Mouse (Mus musculus) liver, postnatal 0 days (tissue): Measurements from ENCODE around the gene Wdr25.

Experiments
- CTCF ChIP-seq: sonication (generic); IDR thresholded peaks from 2 replicates; pipeline ENCODE4 v1.5.1; 2016; ENCODE audit warnings: antibody characterized with exemption, low read depth
- EP300 ChIP-seq: IDR thresholded peaks from 2 replicates; pipeline ENCODE4 v1.6.1; 2016; ENCODE audit warnings: antibody characterized with exemption, low read depth, mild to moderate bottlenecking

DNA sequence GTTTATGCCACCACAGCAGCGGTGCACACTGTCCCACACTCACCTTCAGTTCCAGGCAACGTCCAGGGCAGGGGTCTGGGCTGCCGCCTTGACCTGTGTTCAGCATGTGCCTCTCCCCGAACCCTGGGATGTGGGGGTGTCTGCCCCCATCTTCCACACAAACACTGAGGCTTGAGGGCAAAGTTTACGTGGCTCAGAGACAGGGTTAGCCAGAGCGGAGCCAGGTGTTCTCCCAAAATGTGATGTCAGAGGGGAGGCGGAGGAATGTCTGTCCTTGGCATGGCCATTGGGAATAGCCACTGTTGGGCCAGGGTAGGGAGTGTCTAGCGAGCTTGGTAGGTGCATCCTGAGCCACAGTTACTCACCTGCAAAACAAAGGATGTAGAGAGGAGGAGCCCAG, 40.6 kb upstream of the Wdr25 start:
- TF ChIP-seq CTCF (no peak), EP300 (no peak)
